Mouse (Mus musculus) R1 (cell line): Measurements from ENCODE around the gene Fam243.
A peak's percentile ranks its signal among the peaks of the same experiment; 100 is the strongest.

Experiments used
- DNase-seq: peaks from one replicate; pipeline ENCODE4 v3.0.0-alpha.2; 2018; ENCODE audit warnings: low read depth, low spot score

Gene Fam243

GRCm38 (mm10) chr16:92321341-92321740, at the start of gene Fam243:
Gene Fam243, minus strand, starts transcription at chr16:92321441.
- DNase-seq, result no peak

DNA sequence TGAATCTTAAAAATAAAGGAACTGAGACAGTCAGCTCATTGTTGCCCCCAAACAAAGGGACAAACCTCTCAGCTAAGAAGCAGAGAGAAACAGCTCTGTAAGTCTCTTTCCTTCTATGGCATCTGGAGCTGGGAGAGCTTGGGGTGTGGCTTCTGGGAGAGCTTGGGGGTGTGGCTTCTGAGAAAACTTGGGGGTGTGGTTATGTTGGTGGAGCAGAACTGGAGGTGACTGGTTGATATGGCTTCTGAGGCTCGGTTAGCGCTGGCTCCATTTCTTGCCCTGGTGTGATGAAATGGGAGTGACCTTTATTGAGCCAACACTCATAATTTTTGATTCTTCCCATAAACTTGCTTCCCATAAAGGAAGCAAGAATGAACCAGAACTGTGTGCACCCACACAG, 48.0 kb upstream of the Fam243 start:
- peak; percentile 83 for DNase-seq

DNA sequence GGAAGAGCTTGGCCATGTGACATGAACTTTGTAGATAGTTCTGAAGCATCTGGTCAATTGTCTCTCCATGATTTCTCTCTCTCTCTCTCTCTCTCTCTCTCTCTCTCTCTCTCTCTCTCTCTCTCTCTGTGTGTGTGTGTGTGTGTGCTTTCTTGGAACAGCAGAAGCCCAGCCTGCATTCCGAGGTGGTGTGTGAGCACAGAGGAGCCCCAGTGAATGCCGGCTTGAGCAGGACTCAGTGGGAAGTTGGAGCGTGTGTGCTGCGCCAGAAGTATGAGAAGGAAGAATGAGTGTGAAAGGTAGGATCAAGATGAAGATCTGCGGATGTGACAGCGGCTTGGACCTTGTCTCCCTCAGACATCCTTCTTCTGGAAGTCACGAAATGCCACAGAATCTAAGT, 44.2 kb upstream of the Fam243 start:
- no peak for DNase-seq

DNA sequence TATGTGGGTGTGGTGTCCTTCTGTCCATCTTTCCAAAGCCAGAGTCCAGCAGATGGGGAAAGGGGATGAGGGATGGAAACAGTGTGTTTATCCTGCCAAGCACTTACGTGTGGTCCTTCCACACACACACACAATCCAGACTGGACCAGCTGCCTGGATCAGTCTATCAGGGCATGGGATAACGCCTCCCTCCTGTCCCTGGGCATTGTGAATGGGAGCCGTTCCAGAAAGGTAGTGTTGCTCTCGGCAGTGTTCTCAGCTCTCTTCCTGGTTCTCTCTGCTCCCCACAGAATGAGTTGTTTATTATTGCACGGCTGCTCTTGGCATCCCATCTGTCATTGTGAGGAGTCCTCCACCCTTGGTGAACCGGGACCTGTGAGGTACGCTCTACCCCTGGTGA, 39.5 kb upstream of the Fam243 start:
- DNase-seq, result no peak

DNA sequence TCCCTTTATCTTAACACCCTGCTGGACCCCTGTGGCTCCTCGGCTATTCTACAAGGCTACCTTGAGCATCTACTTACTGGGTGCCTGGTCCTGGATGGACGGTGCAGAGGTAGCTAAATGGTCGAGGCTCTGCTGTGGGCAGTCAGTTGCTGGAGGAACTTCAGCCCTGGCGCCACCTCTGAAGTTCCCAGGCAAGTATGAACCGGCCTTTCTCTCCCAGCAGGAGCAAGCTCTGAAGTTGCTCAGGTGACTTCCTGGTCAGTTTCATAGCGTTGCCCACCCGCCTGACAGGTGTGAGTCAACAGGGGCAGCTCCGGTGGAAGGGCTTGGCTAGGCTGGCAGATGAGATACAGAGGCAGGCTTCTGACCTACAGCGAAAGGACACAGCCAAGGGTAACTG, 38.0 kb upstream of the Fam243 start, which contains the start of gene Kcne1:
Gene Kcne1 (minus strand): TSS at position 240 of the 400 bp plus-strand sequence.
- DNase-seq, result no peak

GRCm38 (mm10) chr16:92358734-92359133, 37.5 kb upstream of the Fam243 start:
- peak; percentile 50 for DNase-seq

DNA sequence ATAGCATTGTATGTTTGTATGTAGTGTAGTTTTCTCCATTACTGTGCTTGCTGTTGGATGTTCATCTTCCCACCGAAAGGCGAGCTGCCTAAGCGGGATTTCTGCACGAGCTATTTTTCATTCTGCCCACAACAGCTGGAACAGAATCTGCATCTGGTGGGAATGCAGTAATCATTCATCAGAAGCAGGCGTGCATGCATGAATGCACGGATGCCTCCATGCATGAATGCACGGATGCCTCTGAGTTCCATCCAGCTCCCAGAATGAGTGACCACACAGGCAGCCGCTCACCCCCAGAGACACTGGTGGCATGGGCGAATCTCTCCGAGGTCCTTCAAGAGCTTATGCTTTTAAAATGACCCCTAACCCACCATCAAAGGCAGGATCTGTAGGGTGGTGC, 36.3 kb upstream of the Fam243 start:
- DNase-seq, result no peak

DNA sequence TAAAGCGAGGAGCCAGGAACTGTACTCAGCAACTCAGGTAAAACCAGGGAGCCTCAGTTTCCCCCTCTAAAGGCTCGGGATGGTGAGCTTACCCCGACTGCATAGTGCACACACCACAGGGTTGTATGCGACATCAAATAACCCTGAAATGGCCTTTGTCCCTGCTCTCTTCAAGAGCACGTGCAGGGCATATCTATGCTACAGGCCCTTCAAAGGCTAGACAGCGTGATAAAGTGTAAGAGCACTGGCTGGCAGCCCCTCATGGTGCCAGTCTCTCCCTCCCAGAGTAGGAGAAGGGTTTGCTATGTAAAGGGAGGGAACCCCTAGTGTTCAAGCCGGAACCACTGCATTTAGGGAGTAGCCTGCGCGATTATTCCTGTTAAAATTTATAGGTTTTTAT, 35.8 kb upstream of the Fam243 start:
- DNase-seq, result no peak

DNA sequence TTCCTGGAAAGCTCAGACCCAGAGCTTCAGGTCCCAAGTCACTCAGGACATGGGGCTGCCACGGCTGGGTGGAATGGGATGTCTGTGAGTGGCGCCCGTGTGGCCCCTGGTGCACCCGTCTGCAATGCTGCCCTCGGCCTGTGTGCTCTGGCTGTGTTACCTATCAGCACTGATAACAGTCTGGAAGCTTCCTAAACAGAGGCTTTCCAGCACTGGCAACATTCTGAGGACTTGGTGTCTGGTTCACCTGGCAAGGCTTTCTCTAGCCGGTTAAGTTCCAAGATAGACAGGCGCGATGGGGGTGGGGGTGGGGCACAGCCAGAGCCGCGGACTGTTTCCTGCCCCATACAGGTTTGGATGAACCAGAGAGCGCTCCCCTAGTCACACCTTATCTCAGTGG, 34.7 kb upstream of the Fam243 start:
- DNase-seq, result no peak

GRCm38 (mm10) chr16:92355366-92355765, 34.1 kb upstream of the Fam243 start:
- no peak for DNase-seq

- DNase-seq, result no peak
Measured at GRCm38 (mm10) chr16:92353897-92354296, 32.7 kb upstream of the Fam243 start.

GRCm38 (mm10) chr16:92353295-92353694, 32.1 kb upstream of the Fam243 start:
- DNase-seq, result no peak

DNA sequence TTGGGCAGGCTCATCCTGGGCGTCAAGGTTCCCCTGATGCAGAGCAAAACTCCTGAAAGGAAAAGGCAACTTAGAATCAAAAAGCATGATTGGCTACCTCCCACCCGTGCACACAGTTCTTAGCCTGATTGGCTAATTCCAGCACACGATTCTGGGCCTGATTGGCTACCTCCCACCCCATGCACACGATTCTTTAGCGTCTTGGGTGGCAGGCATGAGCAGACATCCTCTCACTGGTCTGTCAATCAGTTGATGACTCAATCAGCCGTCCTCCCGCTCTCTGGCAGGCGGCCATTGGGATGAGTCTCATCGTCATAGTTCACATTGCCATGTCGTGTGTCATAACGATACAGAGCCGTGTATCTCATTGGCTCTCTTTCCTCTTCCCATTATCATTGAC, 27.7 kb upstream of the Fam243 start:
- DNase-seq, result peak; percentile 78

DNA sequence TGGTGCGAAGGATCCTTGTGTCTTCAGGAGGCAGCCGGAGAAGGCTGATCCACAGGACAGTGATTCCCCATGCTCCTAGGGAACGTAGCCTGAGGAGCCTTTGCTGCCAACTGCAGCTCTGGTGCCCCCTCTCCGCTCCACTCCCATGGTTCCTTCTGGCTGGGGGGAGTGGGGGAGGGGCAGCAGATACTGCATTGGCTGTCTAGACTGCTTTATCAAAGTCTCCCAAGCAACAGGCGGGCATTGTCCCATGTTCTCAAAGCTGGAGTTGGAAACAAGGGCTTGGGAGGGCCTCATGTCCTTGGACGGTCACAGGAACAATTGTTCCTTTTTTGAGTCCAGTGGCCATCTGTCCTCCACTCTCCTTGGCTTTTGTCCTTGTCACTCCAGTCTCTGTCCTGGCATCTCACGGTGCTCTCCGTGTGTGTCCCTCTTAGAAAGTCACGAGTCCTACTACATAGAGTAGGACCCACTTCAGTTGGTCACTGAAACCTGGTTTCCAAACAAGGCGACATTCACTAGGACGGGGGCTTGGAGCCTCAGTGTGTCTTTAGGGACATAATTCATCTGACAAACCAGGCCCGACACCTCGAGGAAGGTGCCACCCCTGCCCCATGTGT, 25.2 kb upstream of the Fam243 start:
- no peak for DNase-seq

- no peak for DNase-seq
Measured at GRCm38 (mm10) chr16:92345177-92345576, 23.9 kb upstream of the Fam243 start.

- peak; percentile 88 for DNase-seq
Measured at GRCm38 (mm10) chr16:92340612-92341511, 19.6 kb upstream of the Fam243 start.

DNA sequence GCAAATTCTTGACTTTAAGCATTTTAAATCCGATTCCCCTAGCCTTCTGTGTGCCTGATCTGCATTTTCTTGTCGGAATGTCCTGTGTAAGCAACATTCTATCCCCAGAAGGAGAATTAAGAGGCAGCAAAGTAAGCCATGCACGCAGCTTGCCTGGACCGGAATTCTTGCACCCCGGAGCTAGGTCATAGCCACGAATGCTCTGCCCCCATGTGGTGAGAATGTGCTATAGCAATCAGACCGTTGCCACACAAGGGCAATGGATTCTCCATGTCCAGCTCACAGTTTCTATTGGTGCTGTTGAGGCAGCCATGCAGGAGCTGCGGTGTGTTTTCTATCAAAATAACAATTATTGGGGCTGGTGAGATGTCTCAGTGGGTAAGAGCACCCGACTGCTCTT, 15.0 kb upstream of the Fam243 start:
- DNase-seq, result peak; percentile 88

GRCm38 (mm10) chr16:92334600-92334999, 13.4 kb upstream of the Fam243 start:
- no peak for DNase-seq

- DNase-seq, result no peak
Measured at GRCm38 (mm10) chr16:92330966-92331365, 9.7 kb upstream of the Fam243 start.

- no peak for DNase-seq
Measured at GRCm38 (mm10) chr16:92327911-92328310, 6.7 kb upstream of the Fam243 start.

DNA sequence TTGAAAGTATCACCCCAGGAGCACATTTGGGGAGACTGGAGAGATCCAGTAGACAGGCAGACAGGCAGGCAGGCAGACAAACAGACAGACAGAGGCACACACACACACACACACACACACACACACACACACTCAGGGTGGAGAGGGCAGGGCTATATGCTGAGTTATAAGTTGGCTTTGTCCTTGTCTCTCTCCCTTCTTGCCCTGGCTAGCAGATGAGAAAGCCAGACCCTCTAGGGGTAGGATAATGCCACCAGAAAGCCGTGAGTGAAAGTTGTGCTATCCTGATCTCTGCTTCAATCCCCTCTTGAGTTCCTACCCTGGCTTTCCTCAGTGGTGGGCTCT, 3.8 kb upstream of the Fam243 start:
- no peak for DNase-seq

DNA sequence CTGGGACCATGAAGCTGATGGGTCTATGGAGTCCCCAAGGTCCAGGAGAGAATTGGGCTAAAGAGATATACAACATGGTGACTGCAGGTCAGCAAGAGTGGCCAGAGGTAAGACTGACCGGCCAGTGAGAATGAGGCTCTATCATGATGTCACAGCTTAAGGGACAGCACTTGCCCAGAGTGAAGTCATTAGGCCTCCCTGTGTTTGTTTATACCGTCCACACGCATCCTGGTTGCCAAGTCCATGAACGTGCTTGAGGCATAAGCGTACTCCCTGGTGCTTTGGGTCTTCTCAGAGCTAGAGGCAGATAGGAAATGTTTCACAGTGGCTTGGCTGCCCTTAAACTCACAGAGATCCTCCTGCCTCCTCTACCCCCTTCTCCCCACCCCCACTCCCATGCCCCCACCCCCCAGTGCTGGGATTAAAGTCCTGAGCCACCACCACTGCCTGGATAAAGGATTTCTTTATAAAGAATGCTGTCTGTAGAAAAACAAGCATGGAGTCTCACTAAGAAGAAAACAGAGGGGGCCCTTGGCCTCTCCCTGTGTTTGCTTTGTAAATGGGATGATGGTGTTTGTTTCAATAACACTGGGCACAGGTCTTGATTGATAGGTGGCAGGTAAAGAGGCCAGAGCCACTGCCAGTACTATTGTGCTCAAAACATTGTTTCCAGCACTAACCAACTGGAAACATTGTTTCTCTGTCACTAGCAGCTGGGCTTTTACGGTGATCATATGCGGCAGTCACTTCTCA, 3.2 kb upstream of the Fam243 start:
- no peak for DNase-seq
